Mouse (Mus musculus): ENCODE results near the gene Tet1.
"Not testable (repeated sequence)": the region's sequence is repeated elsewhere in the genome, so short reads cannot be mapped to it uniquely, and the experiment has no call there.

The Tet1 gene

DNA sequence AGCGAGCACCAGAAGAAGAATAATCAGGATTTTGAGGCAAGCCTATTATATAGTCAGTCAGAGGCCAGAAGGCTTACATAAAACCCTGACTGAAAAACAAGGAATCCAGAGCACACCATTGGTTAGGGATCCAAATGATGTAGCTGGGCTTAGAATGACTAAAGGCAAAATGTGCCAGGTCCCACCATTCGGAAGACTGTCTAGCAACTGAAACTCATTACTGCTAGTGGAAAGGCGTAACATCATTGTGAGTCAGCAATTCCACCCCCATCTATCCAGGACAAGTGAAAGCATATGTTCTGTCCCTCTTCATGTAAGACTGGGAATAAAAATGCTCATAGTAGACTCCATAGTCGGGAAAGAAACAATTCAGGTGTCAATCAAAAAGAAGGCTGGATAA lies 57.8 kb downstream of the Tet1 start:
- peak; percentile 52 to 70 for DNase-seq (ENCODE audit: low spot score in 2 of 2)

DNA sequence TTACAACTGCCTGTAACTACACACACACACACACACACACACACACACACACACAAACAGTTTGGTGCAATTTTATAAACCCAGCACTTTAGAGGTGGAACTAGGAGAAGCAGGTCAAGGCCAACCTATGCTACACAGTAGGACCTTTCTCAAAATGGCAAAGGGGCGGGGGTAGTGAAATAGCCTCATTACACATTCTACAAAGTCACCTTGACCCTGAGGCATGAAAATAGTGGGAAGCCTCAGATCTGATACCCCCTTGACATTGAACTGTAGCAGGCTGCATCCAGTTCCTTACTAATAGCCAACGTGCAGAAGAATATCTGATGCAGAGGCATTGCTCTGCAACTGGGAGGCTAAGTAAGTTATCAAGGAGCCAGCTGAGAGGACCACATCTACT lies 60.0 kb downstream of the Tet1 start:
- DNase-seq (ENCODE audit: low spot score in 2 of 2): no peak

DNA sequence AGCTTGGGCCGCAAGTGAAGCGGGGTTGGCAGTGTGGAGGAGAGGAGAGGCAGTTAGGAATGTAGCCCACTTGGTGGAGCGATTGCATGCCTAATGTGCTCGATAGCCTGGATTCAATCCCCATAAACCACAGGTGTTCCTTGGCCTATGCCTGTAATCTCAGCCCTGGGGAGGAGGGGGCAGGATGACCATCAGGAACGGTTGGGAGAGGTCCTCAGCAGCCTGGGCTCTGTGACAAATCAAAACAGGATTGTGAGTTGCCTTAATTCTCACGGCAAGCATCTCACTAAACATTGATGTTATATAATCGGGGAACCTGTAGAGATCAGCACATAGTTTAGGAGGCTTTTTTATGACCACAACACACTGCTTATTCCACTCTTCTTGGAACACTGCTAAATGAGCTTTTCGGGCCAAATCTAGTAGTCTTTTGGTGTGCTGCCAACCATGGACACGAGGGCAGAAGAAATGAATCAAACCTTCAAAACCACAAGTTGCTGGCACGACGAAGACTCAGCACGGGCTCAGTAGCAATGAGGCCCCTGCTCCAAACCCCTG lies 61.6 kb downstream of the Tet1 start:
- DNase-seq (ENCODE audit: low spot score in 2 of 2): peak in 1 of 2 experiments; percentile 66

DNA sequence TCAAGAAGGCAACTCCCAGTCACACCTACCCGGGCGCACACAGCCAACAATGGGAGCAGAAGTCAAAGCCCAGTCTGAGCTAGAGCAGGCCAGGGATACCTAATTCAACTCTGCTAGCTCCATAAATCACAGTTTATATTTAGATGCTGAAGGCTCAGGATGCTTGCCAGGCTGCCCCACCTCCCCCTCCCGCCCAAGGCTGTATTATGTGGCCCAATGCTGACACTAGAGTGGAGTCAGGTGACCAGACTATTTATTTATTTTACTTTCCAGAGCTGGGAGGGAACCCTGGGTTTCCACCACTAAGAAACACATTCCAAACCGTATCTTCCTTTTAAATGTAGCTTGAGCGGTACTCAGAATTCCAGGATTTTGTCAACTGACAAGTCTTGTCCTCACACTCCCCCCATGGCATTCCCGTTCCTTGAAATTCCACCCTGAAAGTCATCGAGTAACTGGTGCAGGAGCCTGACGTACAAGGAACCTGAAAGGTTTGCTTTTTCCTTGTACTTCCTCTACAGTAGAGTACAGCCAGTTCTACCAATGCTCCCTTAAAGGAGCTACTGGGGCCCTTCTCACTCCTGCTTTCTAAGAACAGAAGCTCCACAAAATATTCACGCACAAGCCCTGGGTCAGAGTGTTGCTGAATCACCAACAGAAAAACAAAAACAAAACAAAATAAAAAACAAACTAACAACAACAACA lies 64.9 kb downstream of the Tet1 start:
- no peak for DNase-seq (ENCODE audit: low spot score in 2 of 2)

DNA sequence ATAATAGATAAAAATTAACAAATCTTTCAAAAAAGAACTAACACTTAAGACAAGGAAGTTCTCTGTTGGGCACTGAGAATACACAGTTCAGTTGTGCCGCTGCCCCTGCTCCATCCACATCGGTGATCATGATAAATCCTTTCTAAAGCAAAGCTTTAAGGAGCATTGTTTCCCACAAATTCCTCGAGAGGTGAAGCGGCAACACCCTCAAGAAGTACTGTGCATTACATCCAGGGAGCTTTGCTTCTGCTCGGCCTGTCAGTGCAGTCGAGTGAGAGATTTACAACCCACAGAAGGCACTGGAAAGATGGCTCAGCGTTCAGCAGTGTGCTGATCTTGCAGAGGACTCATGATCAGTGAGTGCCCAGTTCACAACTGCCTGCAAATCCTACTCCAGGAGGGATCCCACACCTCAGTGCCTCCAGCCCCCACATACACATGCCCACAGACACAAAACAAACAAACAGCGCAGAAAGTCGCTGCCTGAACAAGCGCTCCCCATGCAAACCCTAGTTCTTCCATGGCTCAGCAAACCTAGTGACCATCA lies 66.8 kb downstream of the Tet1 start:
- DNase-seq (ENCODE audit: low spot score in 2 of 2): no peak

DNA sequence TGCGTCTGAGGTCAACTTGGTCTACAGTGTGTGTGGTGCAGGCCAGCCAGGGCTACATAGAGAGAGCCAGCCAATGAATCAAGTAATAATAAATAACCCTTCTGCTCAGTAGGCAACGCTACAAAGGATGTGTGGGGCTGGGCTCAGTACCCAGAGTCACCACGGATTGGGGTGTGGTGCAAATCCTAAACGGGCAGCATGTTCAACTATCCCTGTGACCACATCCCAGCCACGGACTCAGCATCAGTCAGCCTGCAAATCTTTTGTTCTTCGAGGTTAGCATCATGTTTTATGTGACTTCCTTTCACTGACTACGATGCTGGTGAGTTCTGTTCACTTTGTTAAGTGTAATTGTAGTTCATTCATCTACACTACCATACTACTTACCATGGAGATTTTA lies 68.1 kb downstream of the Tet1 start:
- DNase-seq (ENCODE audit: low spot score in 2 of 2): no peak

DNA sequence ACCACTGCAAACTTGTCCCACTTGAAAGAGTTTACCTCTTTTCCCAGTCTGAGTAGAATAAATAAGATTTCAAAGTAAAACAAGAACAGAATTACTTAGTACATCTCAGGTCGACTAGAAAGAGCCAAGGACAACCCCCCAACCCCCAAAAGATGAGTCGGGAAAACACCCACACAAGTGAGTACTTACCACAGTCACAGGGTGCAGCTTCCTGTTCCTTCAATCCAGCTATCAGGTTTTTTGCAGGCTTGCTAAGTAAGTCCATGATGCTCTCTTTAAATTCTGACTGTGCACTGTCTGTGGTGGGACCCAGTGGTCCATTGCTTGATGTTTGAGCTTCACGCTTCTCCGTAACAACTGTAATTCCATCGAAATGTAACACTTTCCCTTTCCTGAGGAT lies 70.8 kb downstream of the Tet1 start:
- no peak for DNase-seq (ENCODE audit: low spot score in 2 of 2)

DNA sequence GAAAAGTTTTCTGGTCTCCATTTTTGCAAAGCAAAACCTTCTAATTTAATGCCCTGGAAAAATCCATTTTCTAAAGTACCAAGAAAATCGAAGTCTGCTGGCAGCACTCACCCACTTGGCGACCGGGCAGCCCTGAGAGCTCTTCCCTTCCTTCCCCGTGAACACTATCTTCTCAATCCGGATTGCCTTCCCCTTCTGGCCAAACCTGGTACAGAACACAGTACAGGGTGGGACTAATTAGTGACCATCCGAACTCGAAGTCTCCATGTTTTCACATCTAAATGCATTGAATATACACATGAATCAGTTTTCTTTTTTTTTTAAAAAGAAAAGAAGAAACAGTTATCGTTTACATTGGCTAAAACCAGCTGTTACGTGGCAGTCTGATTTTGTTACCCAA lies 76.0 kb downstream of the Tet1 start:
- DNase-seq (ENCODE audit: low spot score in 2 of 2): no peak

DNA sequence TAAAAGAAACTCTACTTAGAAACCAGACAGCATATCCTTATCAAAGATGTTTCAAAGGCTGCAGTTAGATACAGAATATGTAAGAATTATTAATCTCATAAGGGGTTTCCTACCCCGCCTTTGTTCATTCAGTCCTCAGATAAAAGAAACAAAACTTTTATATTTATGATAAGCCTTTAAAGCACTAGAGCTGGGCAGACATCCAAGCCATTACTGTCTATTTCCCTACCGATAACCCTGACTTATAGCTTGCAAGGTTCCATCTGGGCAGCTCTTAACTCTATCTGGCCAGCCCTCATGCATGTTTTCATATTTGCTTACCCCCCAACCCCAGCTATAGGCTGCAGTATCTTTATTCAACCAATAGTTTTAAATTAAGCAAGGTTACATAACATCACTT lies 77.2 kb downstream of the Tet1 start:
- no peak for DNase-seq (ENCODE audit: low spot score in 2 of 2)

DNA sequence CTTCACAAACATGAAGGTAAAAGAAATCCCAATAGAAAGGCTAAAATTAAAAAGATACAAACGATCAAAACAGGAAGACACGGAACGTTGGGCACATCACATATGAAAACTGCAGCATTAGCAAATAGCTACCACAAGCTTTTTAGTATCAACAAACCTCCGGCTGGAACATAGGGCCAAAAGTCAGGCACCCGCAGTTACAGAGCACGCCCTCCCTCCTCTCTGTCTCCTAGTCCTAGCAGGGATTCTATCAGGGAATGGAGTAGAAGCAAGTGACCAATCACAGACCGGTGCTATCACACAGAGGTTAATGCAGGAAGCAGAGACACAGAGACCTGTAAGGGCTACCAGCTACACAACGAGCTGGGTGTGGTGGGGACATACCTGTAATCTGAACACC lies 84.3 kb downstream of the Tet1 start:
- no peak for DNase-seq (ENCODE audit: low spot score in 2 of 2)

DNA sequence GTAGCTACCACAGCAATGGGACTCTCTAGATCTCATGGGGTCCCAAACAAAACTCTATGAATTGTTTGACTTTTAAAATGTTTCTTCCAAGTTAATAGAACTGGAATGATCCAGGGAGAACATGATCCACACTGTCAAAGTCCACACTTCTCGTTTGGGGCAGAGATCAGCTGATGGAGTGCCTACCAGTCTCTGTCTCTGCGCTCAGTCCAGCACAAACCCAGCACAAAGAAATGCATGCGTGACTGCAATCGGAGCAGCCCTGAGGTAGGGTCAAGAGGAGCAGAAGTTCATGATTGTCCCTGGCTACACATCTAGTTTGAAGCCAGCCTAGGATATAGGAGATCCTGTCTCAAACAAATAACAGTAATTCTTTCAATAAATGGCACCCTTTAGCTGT lies 85.4 kb downstream of the Tet1 start:
- DNase-seq (ENCODE audit: low spot score in 2 of 2): no peak

DNA sequence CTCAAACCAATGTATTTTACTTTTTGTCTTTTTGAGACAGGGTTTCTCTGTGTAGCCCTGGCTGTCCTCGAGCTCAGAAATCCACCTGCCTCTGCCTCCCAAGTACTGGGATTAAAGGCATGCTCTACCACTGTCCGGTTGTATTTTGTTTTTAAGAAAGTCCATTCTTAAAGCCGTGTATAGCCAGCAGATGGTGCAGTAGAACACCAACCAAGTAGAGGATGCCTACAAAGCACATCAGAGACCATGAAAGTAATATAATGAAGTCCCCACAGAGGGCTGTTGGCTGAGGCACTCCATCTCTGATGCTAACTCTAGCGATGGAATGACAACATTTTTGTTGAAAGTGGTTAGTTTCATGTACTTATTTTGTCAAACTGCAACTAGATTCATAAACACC lies 98.8 kb downstream of the Tet1 start:
- DNase-seq (ENCODE audit: low spot score in 2 of 2): no peak

DNA sequence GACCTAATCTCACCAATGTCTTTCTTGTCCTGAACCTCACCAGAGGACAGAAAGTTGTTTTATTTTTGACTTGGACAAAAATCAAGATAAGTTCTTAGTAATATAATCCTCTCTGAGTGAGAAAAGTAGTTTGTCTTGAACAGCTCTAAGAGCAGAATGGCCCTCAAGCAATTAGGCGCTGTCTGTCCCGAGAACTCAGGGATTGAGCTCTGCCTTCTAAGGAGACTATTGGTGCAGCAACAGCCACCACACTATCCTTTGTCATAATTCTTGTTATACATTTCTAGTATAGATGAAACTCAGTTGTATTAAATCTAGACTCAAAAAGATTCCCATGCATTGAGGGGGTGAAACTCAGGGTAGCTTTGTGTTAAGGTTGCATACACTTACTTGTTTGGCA lies 100.0 kb downstream of the Tet1 start:
- no peak for DNase-seq (ENCODE audit: low spot score in 2 of 2)

DNA sequence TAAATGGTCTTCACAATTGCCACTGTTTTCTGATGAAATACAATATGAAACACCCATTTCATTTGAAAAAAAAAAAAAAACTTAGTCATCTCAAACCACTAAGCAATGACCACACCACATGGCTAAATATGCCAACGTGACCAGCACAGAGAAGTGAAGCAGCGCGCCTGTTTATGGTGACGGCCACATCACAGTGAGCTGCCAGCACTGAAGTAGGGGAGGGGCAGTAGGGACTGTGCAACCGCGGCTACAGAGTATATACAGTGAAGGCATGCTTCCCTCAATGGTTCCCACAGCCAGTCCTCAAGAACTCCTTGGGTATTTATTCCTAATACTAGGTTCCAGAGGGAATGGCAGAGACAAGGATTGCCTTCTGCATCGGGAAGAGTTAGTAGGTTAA lies 100.5 kb downstream of the Tet1 start:
- DNase-seq (ENCODE audit: low spot score in 2 of 2): no peak

DNA sequence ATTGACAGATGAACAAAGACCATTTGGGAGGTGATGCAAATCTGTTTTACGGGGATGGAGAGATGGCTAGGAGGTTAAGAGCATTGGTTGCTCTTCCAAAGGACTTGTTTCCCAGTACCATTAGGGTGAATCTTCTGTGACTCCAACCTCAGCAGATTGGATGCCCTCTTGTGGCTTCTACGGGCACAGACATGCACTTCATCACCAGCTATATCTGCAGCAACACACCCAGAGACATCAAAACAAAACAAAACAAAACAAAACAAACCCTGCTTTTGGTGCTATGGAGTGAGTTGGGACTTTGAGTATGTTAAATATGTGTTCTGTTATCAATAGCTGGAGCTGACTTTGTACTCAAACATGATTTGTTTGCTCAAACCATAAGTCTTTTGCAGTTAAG lies 104.7 kb downstream of the Tet1 start:
- DNase-seq (ENCODE audit: low spot score in 2 of 2): no peak

DNA sequence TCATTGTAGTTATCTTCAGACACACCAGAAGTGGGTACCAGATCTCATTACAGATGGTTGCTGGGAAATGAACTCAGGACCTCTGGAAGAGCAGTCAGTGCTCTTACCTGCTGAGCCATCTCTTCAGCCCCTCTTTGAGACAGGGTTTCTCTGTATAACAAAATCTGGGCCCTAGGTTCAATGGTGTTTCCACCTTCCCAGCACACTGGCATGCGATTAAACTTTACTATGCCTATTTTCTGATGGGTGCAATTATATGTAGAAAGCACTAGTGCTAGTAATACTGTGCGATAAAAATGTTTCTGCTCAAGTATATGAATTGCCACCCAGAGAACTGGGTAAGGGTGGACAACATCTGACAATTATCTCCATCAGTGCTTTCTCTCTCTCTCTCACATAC lies 105.5 kb downstream of the Tet1 start:
- no peak for DNase-seq (ENCODE audit: low spot score in 2 of 2)

DNA sequence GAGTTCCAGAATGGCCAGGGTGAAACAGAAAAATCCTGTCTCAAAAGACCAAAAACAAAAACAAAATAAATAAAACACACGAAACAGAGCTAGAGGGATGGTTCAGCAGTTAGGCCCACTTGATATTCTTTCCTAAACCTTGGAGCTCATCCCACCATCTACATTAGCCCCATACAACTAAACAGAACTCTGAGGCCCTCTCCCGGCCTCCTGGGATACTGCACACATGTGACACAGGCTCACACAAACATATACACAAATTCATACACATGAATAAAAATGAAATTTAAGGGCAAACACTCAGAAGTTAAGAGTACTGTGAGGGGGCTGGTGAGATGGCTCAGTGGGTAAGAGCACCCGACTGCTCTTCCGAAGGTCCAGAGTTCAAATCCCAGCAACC lies 114.6 kb downstream of the Tet1 start:
- DNase-seq (ENCODE audit: low spot score in 2 of 2): no peak

DNA sequence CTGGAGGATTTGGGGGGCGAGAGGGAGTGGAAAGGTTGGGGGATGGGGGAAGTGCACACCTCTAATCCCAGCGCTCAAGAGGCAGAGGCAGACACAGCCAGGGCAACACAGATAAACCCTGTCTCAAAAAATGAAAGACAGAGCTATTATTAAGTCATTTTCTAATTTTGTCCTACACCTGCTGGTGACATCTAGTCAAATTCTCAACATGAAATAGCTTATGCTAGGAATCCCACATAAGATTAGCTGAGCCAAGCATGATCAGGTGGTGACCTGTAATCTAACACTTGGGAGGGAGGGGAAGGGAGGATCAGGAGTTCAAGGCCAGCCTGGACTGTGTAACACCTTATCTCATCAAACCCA lies 115.7 kb downstream of the Tet1 start:
- peak in 1 of 2 experiments; percentile 9 for DNase-seq (ENCODE audit: low spot score in 2 of 2)

DNA sequence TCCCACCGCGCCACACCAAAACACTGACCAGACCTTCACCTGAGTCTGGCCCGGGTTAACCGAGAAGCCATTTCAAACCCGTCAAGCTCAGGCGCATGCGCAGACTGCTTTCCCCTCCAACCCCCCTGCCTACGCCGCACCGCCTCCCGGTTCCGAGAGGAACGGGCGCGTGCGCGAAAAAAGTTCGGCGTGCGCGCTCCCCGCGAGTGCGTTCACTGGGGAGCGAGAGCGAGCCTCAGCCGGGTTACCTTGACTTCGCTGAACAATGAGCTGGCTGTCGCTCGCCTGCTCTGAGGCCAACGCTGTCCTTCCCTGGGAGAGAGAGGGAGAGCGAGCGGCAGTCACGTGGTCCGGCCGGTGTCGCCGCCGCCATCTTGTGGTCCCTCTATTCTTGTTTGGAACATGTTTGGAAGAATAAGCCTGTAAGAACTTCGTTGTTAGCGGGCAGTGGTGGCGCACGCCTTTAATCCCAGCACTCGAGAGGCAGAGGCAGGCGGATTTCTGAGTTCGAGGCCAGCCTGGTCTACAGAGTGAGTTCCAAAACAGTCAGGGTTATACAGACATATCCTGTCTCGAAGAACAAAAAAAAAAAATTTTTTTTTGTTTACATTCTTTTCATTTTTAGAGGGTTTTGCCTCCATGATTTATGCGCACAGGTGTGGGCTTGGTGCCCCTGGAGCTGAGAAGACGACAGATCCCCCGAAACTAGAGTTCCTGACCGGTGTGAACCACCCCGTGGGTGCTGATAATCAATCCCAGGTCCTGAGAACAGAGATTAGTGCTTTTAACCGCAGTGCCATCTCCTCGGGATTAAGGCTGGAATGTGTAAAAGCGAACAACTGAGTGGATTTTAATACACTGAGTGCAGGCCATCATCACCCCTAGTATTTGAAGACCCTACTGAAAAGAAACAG lies 116.4 kb downstream of the Tet1 start, which contains the start of gene Ccar1:
Gene Ccar1, minus strand, starts transcription at position 110 of the 914 bp plus-strand sequence.
- peak; percentile 95 to 99 for DNase-seq (ENCODE audit: low spot score in 2 of 2)

DNA sequence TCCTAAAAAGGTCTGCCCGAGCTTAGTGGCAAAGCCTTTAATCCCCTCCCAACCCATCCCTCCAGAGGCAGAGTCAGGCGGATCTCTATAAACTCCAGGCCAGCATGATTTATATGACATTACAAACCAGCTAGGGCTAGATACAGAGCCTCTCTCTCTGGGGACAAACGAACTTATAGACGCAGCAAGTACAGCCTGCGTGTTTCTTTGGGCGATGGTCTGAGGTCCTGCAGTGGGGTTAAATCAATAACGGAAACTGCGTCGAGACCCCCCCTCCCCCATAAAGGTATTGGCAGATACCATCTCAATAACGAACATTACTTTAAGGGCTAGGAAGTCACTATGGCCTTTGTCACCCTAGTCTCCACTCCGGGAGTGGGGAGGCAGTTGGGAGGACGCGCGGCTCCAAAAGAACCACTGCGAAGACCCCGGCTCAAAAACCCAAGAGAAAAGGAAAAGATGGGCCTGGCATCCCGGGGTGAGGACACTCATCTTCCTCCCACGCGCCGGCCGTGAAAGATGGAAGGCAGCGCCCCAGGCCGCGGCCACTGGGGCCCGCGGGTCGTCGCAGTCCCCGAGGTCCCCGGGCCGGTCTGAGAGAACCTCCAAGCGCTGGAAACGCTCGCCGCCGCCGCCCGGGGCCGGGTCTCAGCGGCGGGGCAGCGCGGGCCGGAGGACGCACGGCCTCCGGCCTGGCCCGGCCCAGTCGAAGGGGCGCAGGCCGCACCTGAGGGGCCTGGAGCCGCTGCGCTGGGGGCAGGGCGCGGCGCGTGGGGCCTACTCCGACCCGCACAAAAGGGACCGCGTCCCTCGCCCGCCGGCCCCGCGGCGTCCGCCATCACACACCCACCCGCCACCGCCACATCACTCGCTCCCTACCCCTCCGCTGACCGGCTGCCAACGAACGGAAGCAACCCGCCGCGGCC lies 117.3 kb downstream of the Tet1 start:
- DNase-seq (ENCODE audit: low spot score in 2 of 2): peak in 1 of 2 experiments; percentile 26

DNA sequence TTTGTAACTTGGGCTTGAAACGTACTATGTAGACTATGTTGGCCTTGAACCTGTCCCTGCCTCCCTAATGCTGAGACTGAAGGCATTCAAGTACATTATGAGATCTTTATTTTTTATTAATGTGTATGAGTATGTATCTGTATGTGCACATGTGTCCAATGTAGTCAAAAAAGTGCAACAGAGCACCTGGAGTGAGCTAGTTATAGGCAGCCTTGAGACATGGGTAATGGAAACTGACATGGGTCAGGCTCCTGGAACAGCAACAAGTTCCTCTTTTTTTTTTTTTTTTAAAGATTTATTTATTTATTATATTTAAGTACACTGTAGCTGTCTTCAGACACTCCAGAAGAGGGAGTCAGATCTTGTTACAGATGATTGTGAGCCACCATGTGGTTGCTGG lies 127.0 kb downstream of the Tet1 start:
- not testable (repeated sequence) for DNase-seq (ENCODE audit: low spot score in 2 of 2)
